Mouse (Mus musculus) neural tube, embryonic 15.5 days (tissue): ENCODE results near the gene Gnb2. TPM values are rescaled to one million over a fixed set of nuclear protein-coding genes. Genes with fewer than 3 reads are reported as not detected.

Experiments used
- ATAC-seq: fragments of 200-750 bp; cut with Nextera tagmentation; 2 replicates; pipeline ENCODE4 v1.8.0; 2017; ENCODE audit warnings: mild to moderate bottlenecking, moderate TSS enrichment, moderate library complexity; ENCODE audit not compliant: low FRiP score
- H3K27ac ChIP-seq: fragments of 300-500 bp; sonication (generic); replicated peaks from 2 replicates; pipeline ENCODE4 v1.5.1; 2015; ENCODE audit warnings: mild to moderate bottlenecking, inconsistent platforms
- H3K27me3 ChIP-seq: fragments of 300-500 bp; sonication (generic); replicated peaks from 2 replicates; pipeline ENCODE4 v1.6.1; 2015; ENCODE audit warnings: inconsistent platforms
- H3K36me3 ChIP-seq: fragments of 300-500 bp; sonication (generic); 2 replicates; pipeline ENCODE4 v1.6.1; 2015; ENCODE audit warnings: inconsistent platforms
- H3K4me1 ChIP-seq: fragments of 300-500 bp; sonication (generic); 2 replicates; pipeline ENCODE4 v1.6.1; 2015; ENCODE audit warnings: inconsistent platforms
- H3K4me2 ChIP-seq: fragments of 300-500 bp; sonication (generic); 2 replicates; pipeline ENCODE4 v1.6.1; 2015; ENCODE audit warnings: inconsistent platforms, mild to moderate bottlenecking, moderate library complexity
- H3K4me3 ChIP-seq: fragments of 300-500 bp; sonication (generic); replicated peaks from 2 replicates; pipeline ENCODE4 v1.5.1; 2015; ENCODE audit warnings: mild to moderate bottlenecking, inconsistent platforms
- H3K9ac ChIP-seq: fragments of 300-500 bp; sonication (generic); replicated peaks from 2 replicates; pipeline ENCODE4 v1.6.1; 2015; ENCODE audit warnings: mild to moderate bottlenecking, inconsistent platforms
- H3K9me3 ChIP-seq: fragments of 300-500 bp; sonication (generic); replicated peaks from 2 replicates; pipeline ENCODE4 v1.6.1; 2016; ENCODE audit warnings: inconsistent platforms
- WGBS: fragments of 180-500 bp; shearing (Covaris S2); methylation state at CpG from one replicate; pipeline ENCODE4 v1.1.7; 2015; ENCODE audit warnings: mixed read lengths; 5-methylcytosine and 5-hydroxymethylcytosine counted together
- microRNA-seq: library from miRNA; unstranded; fragments of <30 nt; microRNA quantifications from one replicate; pipeline ENCODE4, GENCODE M21; 2017
- polyA plus RNA-seq: library from polyadenylated mRNA; unstranded; fragments of >200 nt; fragmentation: Nextera tagmentation; extraction: Ambion mirVana; gene quantifications from 2 replicates; pipeline ENCODE4 v1.2.1, GENCODE M21; 2015

The Gnb2 gene
- polyA plus RNA-seq, 1 experiment from 2014 or later: 540 TPM

- 52% methylated on average over 4 of the region's 4 CpGs for WGBS
- no peaks in the 10 kb centered on the region for H3K9me3 ChIP-seq
- no peaks in the 10 kb centered on the region for H3K36me3 ChIP-seq
- H3K27me3 ChIP-seq: no peaks in the 10 kb centered on the region
- peaks cover 6% of the 10 kb centered on the region for H3K4me1 ChIP-seq
- H3K9ac ChIP-seq: no peak overlapping the region
- no peak overlapping the region for H3K4me3 ChIP-seq
- no peak overlapping the region for H3K4me2 ChIP-seq
- ATAC-seq: no peak
- H3K27ac ChIP-seq: no peak overlapping the region
These were observed 41.8 kb downstream of the Gnb2 start for GRCm38 (mm10) chr5:137491559-137491958.

- H3K27ac ChIP-seq: no peak overlapping the region
- H3K4me2 ChIP-seq: no peak overlapping the region
- no peak overlapping the region for H3K4me3 ChIP-seq
- H3K9me3 ChIP-seq: no peaks in the 10 kb centered on the region
- peaks cover 19% of the 10 kb centered on the region for H3K27me3 ChIP-seq
- no peak overlapping the region for H3K9ac ChIP-seq
- H3K4me1 ChIP-seq: peaks cover 17% of the 10 kb centered on the region
- no peak for ATAC-seq
- 89% methylated on average over 7 of the region's 7 CpGs for WGBS
- H3K36me3 ChIP-seq: no peaks in the 10 kb centered on the region
These were observed 45.7 kb downstream of the Gnb2 start for GRCm38 (mm10) chr5:137487616-137488015.

- H3K9ac ChIP-seq: peak overlapping the region; percentile 26; the same call in 1 of the 2 replicates
- H3K27me3 ChIP-seq: peaks cover 19% of the 10 kb centered on the region
- 2% methylated on average over 17 of the region's 17 CpGs for WGBS
- no peaks in the 10 kb centered on the region for H3K9me3 ChIP-seq
- H3K4me3 ChIP-seq: peak overlapping the region; percentile 21
- H3K27ac ChIP-seq: no peak overlapping the region
- peak overlapping the region; percentile 50 for H3K4me2 ChIP-seq
- no peaks in the 10 kb centered on the region for H3K36me3 ChIP-seq
- ATAC-seq: no peak
- H3K4me1 ChIP-seq: peaks cover 11% of the 10 kb centered on the region
These were observed 47.5 kb downstream of the Gnb2 start for GRCm38 (mm10) chr5:137485851-137486155.

GRCm38 (mm10) chr5:137485071-137485850 is 48.0 kb downstream of the Gnb2 start:
- no peaks in the 10 kb centered on the region for H3K9me3 ChIP-seq
- H3K27ac ChIP-seq: no peak overlapping the region
- peak overlapping the region; percentile 26; the same call in 1 of the 2 replicates for H3K9ac ChIP-seq
- peaks cover 11% of the 10 kb centered on the region for H3K4me1 ChIP-seq
- peak overlapping the region; percentile 21 for H3K4me3 ChIP-seq
- WGBS: 6% methylated on average over 29 of the region's 30 CpGs
- H3K27me3 ChIP-seq: peaks cover 19% of the 10 kb centered on the region
- no peak for ATAC-seq
- peak overlapping the region; percentile 50 for H3K4me2 ChIP-seq
- H3K36me3 ChIP-seq: no peaks in the 10 kb centered on the region

GRCm38 (mm10) chr5:137481897-137482296 is 51.4 kb downstream of the Gnb2 start:
- Histone ChIP-seq H3K9ac (no peak overlapping the region), H3K9me3 (no peaks in the 10 kb centered on the region), H3K4me3 (no peak overlapping the region), H3K27ac (no peak overlapping the region), H3K36me3 (no peaks in the 10 kb centered on the region), H3K27me3 (peaks cover 19% of the 10 kb centered on the region), H3K4me1 (peaks cover 11% of the 10 kb centered on the region), H3K4me2 (no peak overlapping the region)
- WGBS: 10% methylated on average over 8 of the region's 8 CpGs
- no peak for ATAC-seq

GRCm38 (mm10) chr5:137481138-137481537 is 52.2 kb downstream of the Gnb2 start:
- peaks cover 11% of the 10 kb centered on the region for H3K4me1 ChIP-seq
- H3K9me3 ChIP-seq: no peaks in the 10 kb centered on the region
- H3K4me3 ChIP-seq: no peak overlapping the region
- no peak overlapping the region for H3K9ac ChIP-seq
- no peak overlapping the region for H3K4me2 ChIP-seq
- peaks cover 19% of the 10 kb centered on the region for H3K27me3 ChIP-seq
- no peak overlapping the region for H3K27ac ChIP-seq
- H3K36me3 ChIP-seq: no peaks in the 10 kb centered on the region
- ATAC-seq: no peak

Small RNA genes within 50 kb of the gene (microRNA-seq; reads per million reads assigned to microRNA genes)
- gene Mir6418: 1.2 reads per million

Other genes starting within 250 kb of the Gnb2 start
- 98.6 and 103 TPM in 2 replicates for gene Ache, start 246.0 kb downstream of the Gnb2 start, polyA plus RNA-seq
- 29.0 and 29.5 TPM in 2 replicates for gene Ufsp1, start 238.9 kb downstream of the Gnb2 start, polyA plus RNA-seq
- gene Srrt, start 225.8 kb downstream of the Gnb2 start, polyA plus RNA-seq: 90.7 and 94.3 TPM in 2 replicates
- gene Trip6, start 219.1 kb downstream of the Gnb2 start, polyA plus RNA-seq: 14.0 and 26.0 TPM in 2 replicates
- 26.5 and 26.8 TPM in 2 replicates for gene Slc12a9, start 199.9 kb downstream of the Gnb2 start, polyA plus RNA-seq
- 6.9 and 11.5 TPM in 2 replicates for gene Ephb4, start 183.4 kb downstream of the Gnb2 start, polyA plus RNA-seq
- 0.14 and 0.22 TPM in 2 replicates for gene Zan, start 56.4 kb downstream of the Gnb2 start, polyA plus RNA-seq
- 76.5 and 81.6 TPM in 2 replicates for gene Pop7, start 31.0 kb downstream of the Gnb2 start, polyA plus RNA-seq
- 15.7 and 16.7 TPM in 2 replicates for gene Gigyf1, start 15.0 kb downstream of the Gnb2 start, polyA plus RNA-seq
- not detected in 2 replicates for gene Epo, start 268 bp downstream of the Gnb2 start, polyA plus RNA-seq
- gene Actl6b, start 20.0 kb upstream of the Gnb2 start, polyA plus RNA-seq: 203 and 258 TPM in 2 replicates
- 4.2 and 5.3 TPM in 2 replicates for gene Tfr2, start 36.3 kb upstream of the Gnb2 start, polyA plus RNA-seq
- 64.6 and 66.9 TPM in 2 replicates for gene Mospd3, start 67.5 kb upstream of the Gnb2 start, polyA plus RNA-seq
- 48.4 and 54.1 TPM in 2 replicates for gene Pcolce, start 80.3 kb upstream of the Gnb2 start, polyA plus RNA-seq
- 0.09 and 0.17 TPM in 2 replicates for gene Fbxo24, start 95.5 kb upstream of the Gnb2 start, polyA plus RNA-seq
- 16.0 and 27.4 TPM in 2 replicates for gene Lrch4, start 95.6 kb upstream of the Gnb2 start, polyA plus RNA-seq
- 7.9 and 9.0 TPM in 2 replicates for gene Gm20605, start 95.7 kb upstream of the Gnb2 start, polyA plus RNA-seq
- gene Sap25, start 107.8 kb upstream of the Gnb2 start, polyA plus RNA-seq: 5.4 TPM in 2 replicates
- 0.12 and 0.37 TPM in 2 replicates for gene Irs3, start 112.2 kb upstream of the Gnb2 start, polyA plus RNA-seq
- gene Agfg2, start 151.2 kb upstream of the Gnb2 start, polyA plus RNA-seq: 20.5 and 21.6 TPM in 2 replicates
- gene Nyap1, start 208.1 kb upstream of the Gnb2 start, polyA plus RNA-seq: 32.7 and 41.3 TPM in 2 replicates
- gene Tsc22d4, start 212.2 kb upstream of the Gnb2 start, polyA plus RNA-seq: 110 and 134 TPM in 2 replicates
- 38.2 and 42.3 TPM in 2 replicates for gene Ppp1r35, start 245.3 kb upstream of the Gnb2 start, polyA plus RNA-seq